Comparison of ENCODE assay signal across 8 mouse cellular contexts in genomic region chr7:19572926-19573775, GRCm38 (mm10). TPM values are rescaled to one million over a fixed set of nuclear protein-coding genes. Genes with fewer than 3 reads are reported as not detected.
A peak's percentile ranks its signal among the peaks of the same experiment; 100 is the strongest.
DNase-seq lines count a peak whose midpoint lies in the region; ATAC-seq and TF ChIP-seq lines count a peak whose summit lies in the region.

No protein-coding gene starts in this region.

- no peaks in the 10 kb centered on the region for H3K27me3 ChIP-seq in E14TG2a.4 (ENCODE audit: insufficient read depth, low read length)
- H3K27me3 ChIP-seq in forebrain, embryonic 12.5 days = peaks cover 35% of the 10 kb centered on the region
- peaks cover 23% of the 10 kb centered on the region for H3K27me3 ChIP-seq in lung, embryonic 14.5 days (ENCODE audit: insufficient read depth, low read length)

- H3K9ac ChIP-seq in forebrain, embryonic 12.5 days = peak overlapping the region; percentile 80
- peak overlapping the region; percentile 83 for H3K9ac ChIP-seq in lung, embryonic 14.5 days

- peak overlapping the region; percentile 73 for H3K27ac ChIP-seq in forebrain, embryonic 12.5 days
- H3K27ac ChIP-seq in lung, embryonic 14.5 days (ENCODE audit: low read depth) = peak overlapping the region; percentile 85

- no peaks in the 10 kb centered on the region for H3K9me3 ChIP-seq in E14TG2a.4 (ENCODE audit: low read length)
- no peaks in the 10 kb centered on the region for H3K9me3 ChIP-seq in forebrain, embryonic 12.5 days
- H3K9me3 ChIP-seq in lung, embryonic 14.5 days (ENCODE audit: low read depth, low read length) = no peaks in the 10 kb centered on the region

- H3K4me3 ChIP-seq in E14TG2a.4 (replicated peaks; ENCODE audit: low read length) = peak overlapping the region; percentile 88
- peak overlapping the region; percentile 79 for H3K4me3 ChIP-seq in forebrain, embryonic 12.5 days (replicated peaks)
- peak overlapping the region; percentile 79 for H3K4me3 ChIP-seq in lung, embryonic 14.5 days (ENCODE audit: low read depth, low read length)

- DNase-seq in c-Kit-positive CD71-positive TER-119-positive erythroid progenitor cells, embryonic 14.5 days (ENCODE audit: low spot score) = peak; percentile 82
- peak; percentile 86 to 88 for DNase-seq in heart, postnatal 14 days
- DNase-seq in layer of hippocampus, adult 18-20 months (ENCODE audit: low spot score in 2 of 2) = peak; percentile 50 to 71
- peak; percentile 89 for DNase-seq in lung, embryonic 14.5 days
- DNase-seq in thymus, adult 18-20 months = peak; percentile 62 to 67

- intact Hi-C loops in heart, postnatal 14 days (cut with DNase I) = loop anchor here (5.0 kb wide), 3 partner anchors 111 to 166 kb away; partner anchors contain the start of gene Exoc3l2

- H3K36me3 ChIP-seq in E14TG2a.4 (ENCODE audit: insufficient read depth, low read length) = peaks cover 34% of the 10 kb centered on the region
- H3K36me3 ChIP-seq in forebrain, embryonic 12.5 days (replicated peaks) = peaks cover 10% of the 10 kb centered on the region
- H3K36me3 ChIP-seq in lung, embryonic 14.5 days (ENCODE audit: insufficient read depth) = peaks cover 27% of the 10 kb centered on the region

- peak overlapping the region; percentile 78 for H3K4me2 ChIP-seq in forebrain, embryonic 12.5 days
- H3K4me2 ChIP-seq in lung, embryonic 14.5 days = peak overlapping the region; percentile 95

- peaks cover 85% of the 10 kb centered on the region for H3K4me1 ChIP-seq in E14TG2a.4 (replicated peaks; ENCODE audit: low read depth, low read length)
- H3K4me1 ChIP-seq in forebrain, embryonic 12.5 days = peaks cover 34% of the 10 kb centered on the region
- H3K4me1 ChIP-seq in lung, embryonic 14.5 days (ENCODE audit: insufficient read depth) = 0 out of 2 replicates have a peak, but pooled peaks cover 7% of the 10 kb centered on the region

- WGBS in forebrain, embryonic 12.5 days = 1% methylated on average over 50 of the region's 53 CpGs
- WGBS in lung, embryonic 14.5 days = under 1% methylated on average over 47 of the region's 53 CpGs

- no peak for TF ChIP-seq CTCF in E14TG2a.4 (conservative IDR thresholded peaks at IDR 0.05; ENCODE audit: low read length)
- TF ChIP-seq CTCF in lung, embryonic 14.5 days (IDR thresholded peaks at IDR 0.05; ENCODE audit: low read depth) = 0 out of 2 replicates have a peak, but pooled peaks have one; percentile 4

- peak; percentile 89 for ATAC-seq in forebrain, embryonic 12.5 days (ENCODE audit: low FRiP score)
- peak; percentile 92 for ATAC-seq in lung, embryonic 14.5 days (ENCODE audit: insufficient read depth)
- ATAC-seq in neutrophil, adult 5-6 weeks (ENCODE audit: extremely low read depth, insufficient number of reproducible peaks, low FRiP score, poor library complexity, severe bottlenecking) = peak; percentile 64

RNA-seq across cellular contexts. Expression of gene Zfp296, which starts 3.9 kb away (rescaled TPM):
- polyA plus RNA-seq in forebrain, embryonic 12.5 days (2016; fragmentation: Nextera tagmentation; extraction: Ambion mirVana) = 0.18 and 0.34 TPM in 2 replicates
- under 1 TPM; 0.20 to 0.36 TPM for total RNA-seq in heart, postnatal 14 days (2021)
- total RNA-seq in layer of hippocampus, adult 18-20 months (2021) = under 1 TPM; 0.74 to 0.89 TPM
- 0.27 and 0.38 TPM in 2 replicates for polyA plus RNA-seq in lung, embryonic 14.5 days (2014; fragmentation: Nextera tagmentation; extraction: Ambion mirVana)
- total RNA-seq in neutrophil, adult 5-6 weeks (2017) = 8.7 and 11.6 TPM in 2 replicates

RNA-seq across cellular contexts. Expression of gene Gemin7, which starts 4.2 kb away (rescaled TPM):
- polyA plus RNA-seq in forebrain, embryonic 12.5 days (2016; fragmentation: Nextera tagmentation; extraction: Ambion mirVana) = 120 and 125 TPM in 2 replicates
- total RNA-seq in heart, postnatal 14 days (2021) = 10 to 100 TPM; 45.6 to 49.8 TPM
- 10 to 100 TPM; 44.4 to 45.6 TPM for total RNA-seq in layer of hippocampus, adult 18-20 months (2021)
- 180 and 183 TPM in 2 replicates for polyA plus RNA-seq in lung, embryonic 14.5 days (2014; fragmentation: Nextera tagmentation; extraction: Ambion mirVana)
- 44.1 and 49.8 TPM in 2 replicates for total RNA-seq in neutrophil, adult 5-6 weeks (2017)

RNA-seq across cellular contexts. Expression of gene Ppp1r37, which starts 10.3 kb away (rescaled TPM):
- 34.9 and 35.4 TPM in 2 replicates for polyA plus RNA-seq in forebrain, embryonic 12.5 days (2016; fragmentation: Nextera tagmentation; extraction: Ambion mirVana)
- 10 to 100 TPM; 41.3 to 41.5 TPM for total RNA-seq in heart, postnatal 14 days (2021)
- total RNA-seq in layer of hippocampus, adult 18-20 months (2021) = 100 to 1,000 TPM; 122 to 129 TPM
- polyA plus RNA-seq in lung, embryonic 14.5 days (2014; fragmentation: Nextera tagmentation; extraction: Ambion mirVana) = 4.7 and 6.2 TPM in 2 replicates
- 29.9 and 31.1 TPM in 2 replicates for total RNA-seq in neutrophil, adult 5-6 weeks (2017)

RNA-seq across cellular contexts. Expression of gene Clasrp, which starts 31.1 kb away (rescaled TPM):
- 66.3 and 67.6 TPM in 2 replicates for polyA plus RNA-seq in forebrain, embryonic 12.5 days (2016; fragmentation: Nextera tagmentation; extraction: Ambion mirVana)
- total RNA-seq in heart, postnatal 14 days (2021) = 10 to 100 TPM; 21.5 to 22.6 TPM
- 10 to 100 TPM; 79.5 to 81.8 TPM for total RNA-seq in layer of hippocampus, adult 18-20 months (2021)
- polyA plus RNA-seq in lung, embryonic 14.5 days (2014; fragmentation: Nextera tagmentation; extraction: Ambion mirVana) = 46.9 and 51.5 TPM in 2 replicates
- 97.9 and 108 TPM in 2 replicates for total RNA-seq in neutrophil, adult 5-6 weeks (2017)

RNA-seq across cellular contexts. Expression of gene Nkpd1, which starts 55.5 kb away (rescaled TPM):
- 0.17 TPM in 1 of 2 replicates, not detected in the other for polyA plus RNA-seq in forebrain, embryonic 12.5 days (2016; fragmentation: Nextera tagmentation; extraction: Ambion mirVana)
- total RNA-seq in heart, postnatal 14 days (2021) = not detected
- total RNA-seq in layer of hippocampus, adult 18-20 months (2021) = under 1 TPM; 0.56 to 0.57 TPM
- polyA plus RNA-seq in lung, embryonic 14.5 days (2014; fragmentation: Nextera tagmentation; extraction: Ambion mirVana) = 0.11 TPM in 2 replicates
- total RNA-seq in neutrophil, adult 5-6 weeks (2017) = not detected in 2 replicates

Comparison
In these comparisons a context has a peak if more than half of its experiments do, and no peak if none do; other contexts are left out.
1. Peak in every context shown above with its lines: DNase-seq, ATAC-seq, H3K4me3 ChIP-seq and H3K27ac ChIP-seq.